Mouse (Mus musculus): ENCODE measurements around the gene Msl2. TPM values are rescaled to one million over a fixed set of nuclear protein-coding genes. Genes with fewer than 3 reads are reported as not detected.

Gene Msl2
- 3.4 and 4.0 TPM in 2 replicates for polyA plus RNA-seq (2016; fragmentation: Nextera tagmentation; extraction: Ambion mirVana)

GRCm38 (mm10) chr9:101073987-101074331 is at the start of gene Msl2:
TSS of gene Msl2 (plus strand) at chr9:101074101.
- DNase-seq (ENCODE audit: extremely low spot score, low spot score): no peak
- peak within 1 kb of the TSS; percentile 99 for H3K27ac ChIP-seq
- under 1% methylated on average over 33 of the region's 43 CpGs for WGBS

DNA sequence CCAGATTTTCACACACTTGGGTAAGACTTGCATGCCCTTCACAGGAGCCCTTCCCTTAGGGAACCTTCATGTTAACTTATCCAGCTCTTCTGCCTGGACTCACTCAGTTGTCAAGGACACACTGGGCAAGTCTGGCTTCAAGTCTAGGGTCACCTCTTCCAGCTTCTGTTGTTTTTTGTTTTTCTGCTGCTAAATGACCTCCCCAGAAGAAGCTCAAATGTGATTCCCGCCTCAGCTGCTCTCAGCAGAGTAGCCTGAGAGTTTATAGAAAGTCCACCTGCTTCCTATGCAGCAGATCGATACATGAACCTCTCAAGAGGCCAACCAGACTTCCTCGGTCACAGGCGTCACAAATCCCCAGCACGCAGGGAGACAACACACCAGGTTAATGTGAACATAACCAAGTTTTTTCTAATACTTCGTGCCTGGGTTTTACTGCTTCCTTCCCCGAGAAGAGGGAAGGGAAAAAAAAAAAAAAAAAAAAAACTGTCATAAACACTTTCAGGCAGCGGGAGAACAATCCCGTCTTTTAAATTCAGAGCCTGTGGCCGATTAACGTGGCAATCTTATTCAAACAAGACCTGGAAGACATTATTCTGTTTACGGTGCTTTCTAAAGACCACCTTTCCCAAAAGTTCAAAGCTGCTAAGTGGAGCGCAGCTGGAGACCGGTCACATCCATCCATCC is 40.0 kb upstream of the Msl2 start:
- Histone ChIP-seq H3K27ac (peak overlapping the region; percentile 97), H3K36me3 (replicated peaks) (peaks cover 5% of the 10 kb centered on the region), H3K4me1 (peaks cover 13% of the 10 kb centered on the region), H3K9me3 (no peaks in the 10 kb centered on the region), H3K4me3 (peak overlapping the region; percentile 68), H3K27me3 (ENCODE audit: poor library complexity, severe bottlenecking) (no peaks in the 10 kb centered on the region)
- 10% methylated on average over 14 of the region's 14 CpGs for WGBS
- no peak for DNase-seq (ENCODE audit: extremely low spot score, low spot score)

More at GRCm38 (mm10) chr9:101073987-101074331, at the start of gene Msl2:
- H3K4me3 ChIP-seq: peak within 1 kb of the TSS; percentile 76
- peaks cover 7% of the 10 kb centered on the region for H3K36me3 ChIP-seq (replicated peaks)
- H3K9me3 ChIP-seq: peaks cover 3% of the 10 kb centered on the region; the same call in 1 of the 2 replicates
- peaks cover 42% of the 10 kb centered on the region for H3K4me1 ChIP-seq
- no peaks in the 10 kb centered on the region for H3K27me3 ChIP-seq (ENCODE audit: poor library complexity, severe bottlenecking)

DNA sequence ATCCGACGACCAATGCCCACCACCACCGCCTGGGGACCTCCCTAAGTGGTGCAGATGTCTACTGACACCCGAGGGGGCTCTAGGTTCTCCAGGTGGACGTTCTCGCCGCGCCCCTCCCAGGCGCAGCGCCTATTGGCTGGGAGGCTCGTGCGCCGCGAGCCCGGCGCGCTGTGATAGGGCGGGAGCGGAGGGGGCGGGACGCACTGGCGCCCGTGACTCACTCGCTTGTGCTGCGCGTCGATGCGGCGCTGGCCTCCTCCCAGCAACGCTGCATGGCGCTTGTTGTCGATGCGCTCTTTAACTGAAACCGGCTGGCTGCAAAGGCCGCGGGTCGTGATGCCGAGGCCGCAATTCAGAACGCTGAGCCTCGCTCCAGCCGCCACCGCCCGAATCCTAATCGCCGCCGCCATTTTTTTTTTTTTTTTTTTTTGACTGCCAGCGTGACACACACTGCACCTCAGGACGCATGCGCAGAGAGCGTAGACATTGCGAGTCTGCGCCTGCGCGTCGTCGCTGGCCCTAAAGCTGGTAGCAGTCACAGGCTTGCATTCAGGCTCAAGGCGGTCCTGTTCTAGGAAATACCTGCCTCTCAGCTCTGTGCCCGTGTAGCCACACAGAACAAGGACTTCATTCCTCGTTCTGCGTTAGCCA is 39.3 kb upstream of the Msl2 start, which contains the start of gene Pccb:
Gene Pccb (minus strand): TSS at position 451 of the 651 bp plus-strand sequence.
- under 1% methylated on average over 61 of the region's 61 CpGs for whole genome bisulfite sequencing
- no peaks in the 10 kb centered on the region for H3K9me3 ChIP-seq
- peak; percentile 93 for DNase-seq (ENCODE audit: extremely low spot score, low spot score)
- peaks cover 13% of the 10 kb centered on the region for H3K4me1 ChIP-seq
- H3K27me3 ChIP-seq (ENCODE audit: poor library complexity, severe bottlenecking): no peaks in the 10 kb centered on the region
- peak within 1 kb of the TSS; percentile 97 for H3K27ac ChIP-seq
- peak within 1 kb of the TSS; percentile 68 for H3K4me3 ChIP-seq
- H3K36me3 ChIP-seq (replicated peaks): no peaks in the 10 kb centered on the region; the same call in 1 of the 2 replicates

DNA sequence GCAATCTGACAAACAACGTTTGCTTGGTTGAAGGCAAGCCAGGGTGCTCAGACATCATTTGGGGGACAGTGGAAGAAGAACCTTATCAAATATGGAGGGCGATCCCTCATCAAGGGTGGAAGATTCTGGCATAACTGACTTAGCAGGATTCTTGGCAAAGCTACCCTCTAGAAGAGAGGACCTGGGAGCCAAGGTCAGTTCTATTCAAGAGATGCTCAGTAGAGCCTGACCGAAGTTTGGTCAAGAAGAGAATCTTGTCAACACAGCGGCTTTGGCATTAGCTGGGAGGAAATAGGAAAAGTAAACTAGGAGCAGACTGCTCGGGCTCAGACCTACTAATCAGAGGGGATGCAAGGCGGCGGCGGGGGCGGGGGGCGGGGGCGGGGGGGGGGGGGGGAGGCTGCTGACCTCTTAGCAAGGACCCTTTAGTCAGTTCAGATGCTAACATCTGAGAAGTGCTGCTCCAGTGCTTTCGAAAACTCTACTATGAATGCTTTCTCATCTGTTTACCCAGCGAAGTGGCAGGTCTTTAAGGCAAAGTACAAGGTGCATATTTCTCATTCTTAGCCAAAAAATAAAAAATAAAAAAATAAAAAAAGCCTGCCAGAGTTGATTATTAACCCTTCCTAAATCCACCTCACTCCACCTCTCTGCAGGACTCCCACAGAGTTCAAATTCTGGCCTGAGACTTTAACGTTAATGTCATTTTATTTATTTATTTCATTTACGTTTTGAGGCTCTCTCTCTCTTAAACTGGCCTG is 37.9 kb upstream of the Msl2 start:
- Histone ChIP-seq H3K9me3 (no peaks in the 10 kb centered on the region), H3K4me3 (no peak overlapping the region), H3K36me3 (replicated peaks) (no peaks in the 10 kb centered on the region; the same call in 1 of the 2 replicates), H3K27ac (no peak overlapping the region), H3K4me1 (peaks cover 13% of the 10 kb centered on the region), H3K27me3 (ENCODE audit: poor library complexity, severe bottlenecking) (no peaks in the 10 kb centered on the region)
- DNase-seq (ENCODE audit: extremely low spot score, low spot score): no peak
- WGBS: 81% methylated on average over 15 of the region's 15 CpGs

- Histone ChIP-seq H3K36me3 (replicated peaks) (no peaks in the 10 kb centered on the region), H3K4me1 (peaks cover 13% of the 10 kb centered on the region), H3K27ac (no peak overlapping the region), H3K27me3 (ENCODE audit: poor library complexity, severe bottlenecking) (no peaks in the 10 kb centered on the region), H3K9me3 (no peaks in the 10 kb centered on the region), H3K4me3 (no peak overlapping the region)
- 89% methylated on average over 2 of the region's 2 CpGs for WGBS
- DNase-seq (ENCODE audit: extremely low spot score, low spot score): no peak
Measured at GRCm38 (mm10) chr9:101036876-101037275, 37.0 kb upstream of the Msl2 start.

DNA sequence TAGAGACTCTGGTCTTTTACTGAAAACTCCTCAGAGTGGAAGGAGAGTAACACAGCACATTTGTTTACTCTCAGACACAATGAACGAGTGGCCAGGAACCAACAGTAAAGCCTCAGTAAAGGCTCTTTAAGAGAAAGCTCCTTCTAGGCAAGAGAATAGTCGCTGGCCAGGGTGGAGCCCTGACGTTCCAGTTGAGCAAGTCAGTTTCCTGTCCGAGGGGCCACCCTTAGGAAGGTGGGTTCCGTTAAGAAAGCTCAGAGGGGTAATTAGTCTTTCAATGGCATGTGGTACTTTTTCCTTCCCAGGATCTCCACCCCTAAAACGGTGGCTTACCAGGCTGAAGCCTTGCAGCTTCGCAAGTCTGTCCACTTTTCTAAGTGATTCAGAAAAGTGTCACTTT is 36.5 kb upstream of the Msl2 start:
- Histone ChIP-seq H3K4me3 (no peak overlapping the region), H3K9me3 (no peaks in the 10 kb centered on the region), H3K36me3 (replicated peaks) (no peaks in the 10 kb centered on the region), H3K27me3 (ENCODE audit: poor library complexity, severe bottlenecking) (no peaks in the 10 kb centered on the region), H3K27ac (no peak overlapping the region), H3K4me1 (peaks cover 13% of the 10 kb centered on the region)
- 60% methylated on average over 7 of the region's 7 CpGs for WGBS
- no peak for DNase-seq (ENCODE audit: extremely low spot score, low spot score)

GRCm38 (mm10) chr9:101038634-101039033 is 35.3 kb upstream of the Msl2 start:
- Histone ChIP-seq H3K36me3 (replicated peaks) (no peaks in the 10 kb centered on the region), H3K9me3 (no peaks in the 10 kb centered on the region), H3K27me3 (ENCODE audit: poor library complexity, severe bottlenecking) (no peaks in the 10 kb centered on the region), H3K4me3 (no peak overlapping the region), H3K27ac (no peak overlapping the region), H3K4me1 (peaks cover 10% of the 10 kb centered on the region)
- WGBS: 88% methylated on average over 5 of the region's 5 CpGs
- no peak for DNase-seq (ENCODE audit: extremely low spot score, low spot score)

DNA sequence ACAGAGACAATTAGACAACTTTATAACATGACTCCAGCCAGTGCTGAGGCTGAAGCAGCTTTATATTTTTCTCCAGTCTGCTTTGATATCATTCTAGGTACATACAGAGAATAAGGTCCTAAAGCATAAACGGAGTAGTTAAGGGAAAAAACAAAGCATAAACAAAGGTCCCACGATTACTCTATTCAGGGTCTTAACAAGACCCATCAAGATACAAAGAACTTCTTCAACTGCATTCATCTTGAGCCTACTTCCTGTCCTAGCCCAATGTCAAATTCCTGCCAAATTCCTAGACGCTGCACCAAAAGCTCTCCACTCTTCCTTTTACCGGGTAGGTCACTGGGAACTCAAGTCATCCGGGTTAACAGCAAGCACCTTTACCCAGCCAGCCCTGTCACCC is 32.4 kb upstream of the Msl2 start:
- DNase-seq (ENCODE audit: extremely low spot score, low spot score): no peak
- no peaks in the 10 kb centered on the region for H3K36me3 ChIP-seq (replicated peaks)
- H3K27ac ChIP-seq: no peak overlapping the region
- no peaks in the 10 kb centered on the region for H3K27me3 ChIP-seq (ENCODE audit: poor library complexity, severe bottlenecking)
- no peaks in the 10 kb centered on the region for H3K9me3 ChIP-seq
- H3K4me1 ChIP-seq: 0 out of 2 replicates have a peak, but pooled peaks cover 3% of the 10 kb centered on the region
- no peak overlapping the region for H3K4me3 ChIP-seq
- WGBS: 76% methylated on average over 5 of the region's 5 CpGs

- no peak for DNase-seq (ENCODE audit: extremely low spot score, low spot score)
- Histone ChIP-seq H3K27ac (no peak overlapping the region), H3K27me3 (ENCODE audit: poor library complexity, severe bottlenecking) (no peaks in the 10 kb centered on the region), H3K36me3 (replicated peaks) (no peaks in the 10 kb centered on the region), H3K4me1 (0 out of 2 replicates have a peak, but pooled peaks cover 3% of the 10 kb centered on the region), H3K9me3 (no peaks in the 10 kb centered on the region), H3K4me3 (no peak overlapping the region)
- WGBS: 82% methylated on average over 9 of the region's 9 CpGs
Measured at GRCm38 (mm10) chr9:101042249-101042648, 31.7 kb upstream of the Msl2 start.

- no peaks in the 10 kb centered on the region for H3K27me3 ChIP-seq (ENCODE audit: poor library complexity, severe bottlenecking)
- no peak overlapping the region for H3K27ac ChIP-seq
- DNase-seq (ENCODE audit: extremely low spot score, low spot score): no peak
- H3K4me1 ChIP-seq: 0 out of 2 replicates have a peak, but pooled peaks cover 3% of the 10 kb centered on the region
- 78% methylated on average over 15 of the region's 15 CpGs for WGBS
- no peaks in the 10 kb centered on the region for H3K9me3 ChIP-seq
- no peaks in the 10 kb centered on the region for H3K36me3 ChIP-seq (replicated peaks)
- no peak overlapping the region for H3K4me3 ChIP-seq
Measured at GRCm38 (mm10) chr9:101045710-101046338, 28.1 kb upstream of the Msl2 start.

- WGBS: 94% methylated on average over 3 of the region's 3 CpGs
- no peak for DNase-seq (ENCODE audit: extremely low spot score, low spot score)
- Histone ChIP-seq H3K9me3 (no peaks in the 10 kb centered on the region), H3K4me1 (no peaks in the 10 kb centered on the region), H3K27ac (no peak overlapping the region), H3K27me3 (ENCODE audit: poor library complexity, severe bottlenecking) (no peaks in the 10 kb centered on the region), H3K36me3 (replicated peaks) (no peaks in the 10 kb centered on the region), H3K4me3 (no peak overlapping the region)
Measured at GRCm38 (mm10) chr9:101052007-101052406, 21.9 kb upstream of the Msl2 start.

DNA sequence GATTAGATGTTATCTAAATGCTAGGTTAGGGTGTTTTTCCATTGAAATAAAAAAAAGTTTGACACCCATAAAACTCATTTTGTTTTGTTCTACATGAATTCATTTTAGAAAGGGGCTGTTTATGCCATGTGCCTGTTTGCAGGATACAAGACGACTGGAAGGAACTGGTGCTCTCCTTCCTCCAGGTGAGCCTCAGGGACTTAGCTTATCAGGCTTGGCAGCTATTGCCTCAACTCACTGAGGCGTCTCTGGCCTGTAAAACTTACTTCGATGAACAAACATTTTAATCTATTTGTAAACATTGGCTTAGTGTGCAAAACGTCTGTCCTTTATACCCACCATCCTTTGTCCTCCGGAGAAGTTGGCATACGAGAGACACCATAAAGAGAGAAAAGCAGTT is 21.2 kb upstream of the Msl2 start:
- Histone ChIP-seq H3K36me3 (replicated peaks) (no peaks in the 10 kb centered on the region), H3K9me3 (no peaks in the 10 kb centered on the region; the same call in 1 of the 2 replicates), H3K27me3 (ENCODE audit: poor library complexity, severe bottlenecking) (no peaks in the 10 kb centered on the region), H3K4me1 (no peaks in the 10 kb centered on the region), H3K4me3 (no peak overlapping the region), H3K27ac (no peak overlapping the region)
- WGBS: 78% methylated on average over 6 of the region's 6 CpGs
- DNase-seq (ENCODE audit: extremely low spot score, low spot score): no peak

All from forebrain, embryonic 10.5 days (tissue).